Mouse (Mus musculus) urinary bladder, postnatal 14 days (tissue): ENCODE results near the gene 2010106E10Rik.

Experiments
- DNase-seq: peaks from one replicate; pipeline ENCODE4 v3.0.0; 2021; ENCODE audit warnings: low spot score

2010106E10Rik gene

GRCm38 (mm10) chrX:112494974-112495373 lies at the start of gene 2010106E10Rik:
Gene 2010106E10Rik, plus strand, starts transcription at chrX:112495274.
- no peak for DNase-seq

- DNase-seq: no peak
Observed at GRCm38 (mm10) chrX:112505651-112506050, 10.6 kb downstream of the 2010106E10Rik start.

GRCm38 (mm10) chrX:112524755-112525154 lies 29.7 kb downstream of the 2010106E10Rik start:
- DNase-seq: no peak

GRCm38 (mm10) chrX:112543115-112543514 lies 48.0 kb downstream of the 2010106E10Rik start:
- DNase-seq: no peak

GRCm38 (mm10) chrX:112567716-112568115 lies 72.6 kb downstream of the 2010106E10Rik start:
- DNase-seq: no peak

GRCm38 (mm10) chrX:112600511-112601305 lies 105.6 kb downstream of the 2010106E10Rik start, which contains the start of gene Zfp711:
Gene Zfp711, plus strand, starts transcription at chrX:112600526.
- DNase-seq: peak; percentile 26

- DNase-seq: peak; percentile 4
Observed at GRCm38 (mm10) chrX:112601306-112602120, 106.4 kb downstream of the 2010106E10Rik start.
